Mouse (Mus musculus): ENCODE results near the gene Snd1.

GRCm38 (mm10) chr6:28799818-28800217, 324.9 kb downstream of the Snd1 start:
- TF ChIP-seq POLR2A (IDR thresholded peaks at IDR 0.05; ENCODE audit: low read depth, low read length) (no peak), MAZ (IDR thresholded peaks at IDR 0.05; ENCODE audit: low read depth, low read length) (no peak), CTCF (conservative IDR thresholded peaks at IDR 0.05 in 1 of 2, IDR thresholded peaks at IDR 0.05 in 1 of 2; ENCODE audit: low read depth in 2 of 2, low read length in 2 of 2) (no peak), EP300 (IDR thresholded peaks at IDR 0.05; ENCODE audit: low read length) (no peak), CHD1 (IDR thresholded peaks at IDR 0.05; ENCODE audit: low read depth, low read length) (no peak), ZNF384 (IDR thresholded peaks at IDR 0.05; ENCODE audit: low read depth, low read length) (no peak), JUND (conservative IDR thresholded peaks at IDR 0.05; ENCODE audit: low read depth, low read length) (no peak), ZKSCAN1 (IDR thresholded peaks at IDR 0.05; ENCODE audit: borderline replicate concordance, low read depth, low read length) (no peak), HCFC1 (IDR thresholded peaks at IDR 0.05; ENCODE audit: low read depth, low read length) (no peak)
